Mouse (Mus musculus): Measurements from ENCODE around the gene Tgfbr3. TPM values are rescaled to one million over a fixed set of nuclear protein-coding genes. Genes with fewer than 3 reads are reported as not detected.

The Tgfbr3 gene
- polyA plus RNA-seq, 1 experiment from 2014 or later: 4.3 TPM

DNA sequence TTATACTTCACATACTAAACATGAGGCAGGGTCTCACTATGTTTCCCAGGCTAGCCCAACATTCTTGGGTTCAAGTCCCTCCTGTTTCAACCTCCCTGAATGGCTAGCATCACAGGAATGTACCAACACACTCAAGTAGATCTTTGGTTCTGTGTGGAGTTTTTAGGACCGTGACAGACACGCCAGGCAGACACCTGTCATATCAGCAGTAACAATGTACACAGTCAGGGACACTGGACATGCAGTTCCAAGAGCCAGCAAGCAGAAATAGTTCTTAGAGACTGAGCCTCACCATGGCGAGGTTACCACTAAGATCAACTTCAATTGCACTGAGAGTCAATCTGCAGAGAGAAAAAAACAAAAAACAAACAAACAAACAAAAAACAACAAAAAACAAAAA, 22.9 kb downstream of the Tgfbr3 start:
- Histone ChIP-seq H3K4me1 (ENCODE audit: control insufficient read depth, insufficient read depth, low read length) (0 out of 2 replicates have a peak, but pooled peaks cover 2% of the 10 kb centered on the region), H3K4me3 (ENCODE audit: low read depth, low read length) (no peak overlapping the region), H3K36me3 (ENCODE audit: control insufficient read depth, insufficient read depth, low read length) (no peaks in the 10 kb centered on the region), H3K27ac (ENCODE audit: low read length) (no peak overlapping the region), H3K4me2 (ENCODE audit: low read length) (no peak overlapping the region), H3K9me3 (replicated peaks; ENCODE audit: control insufficient read depth, low read length, poor library complexity, severe bottlenecking) (no peaks in the 10 kb centered on the region), H3K27me3 (ENCODE audit: control insufficient read depth, insufficient read depth, low read depth, low read length) (0 out of 2 replicates have a peak, but pooled peaks cover 2% of the 10 kb centered on the region), H3K9ac (ENCODE audit: low read depth, low read length) (no peak overlapping the region)
- 88% methylated on average over 3 of the region's 3 CpGs for WGBS
- no peak for ATAC-seq

DNA sequence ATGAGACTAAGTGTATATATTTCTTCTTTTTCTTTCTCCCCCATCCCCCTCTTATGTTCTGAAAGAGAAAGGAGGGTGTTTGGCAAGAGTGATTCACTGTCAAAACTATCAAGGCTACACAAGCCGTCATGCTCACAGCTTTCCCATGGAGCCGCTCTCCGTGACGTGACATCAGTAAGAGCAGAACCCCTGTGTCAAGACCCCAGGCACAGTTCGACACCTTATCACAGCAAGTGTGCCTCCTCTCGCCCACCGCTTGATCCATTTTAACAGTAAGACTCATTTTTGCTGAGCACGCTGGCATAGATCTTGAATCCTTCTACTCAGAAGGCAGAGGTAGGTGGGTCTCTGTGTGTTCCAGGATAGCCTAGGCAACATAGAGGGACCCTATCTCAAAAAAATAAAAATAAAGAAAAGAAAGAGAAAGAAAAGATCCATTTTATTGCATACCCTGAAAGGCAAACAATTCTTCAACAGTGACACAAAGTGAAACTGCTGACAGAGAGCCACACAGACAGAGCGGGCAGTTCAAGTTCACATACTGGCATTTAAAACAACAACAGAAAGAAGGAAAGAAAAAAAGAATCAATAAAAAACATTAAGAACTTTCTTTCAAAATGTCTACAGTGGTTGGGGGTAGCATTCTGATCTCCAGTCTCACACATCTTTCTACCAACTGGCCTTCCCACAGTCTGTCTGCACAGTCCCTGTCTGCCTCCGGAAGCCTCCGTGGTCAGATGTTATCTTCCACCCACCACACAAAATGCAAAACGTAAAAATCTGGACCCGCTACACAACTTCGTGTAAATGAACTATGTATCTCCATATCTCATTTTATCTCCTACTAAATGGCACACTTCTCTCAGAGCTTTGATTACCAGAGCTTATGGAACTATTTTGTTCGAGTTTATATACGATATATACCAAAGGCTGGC, 24.7 kb downstream of the Tgfbr3 start:
- Histone ChIP-seq H3K4me2 (ENCODE audit: low read length) (no peak overlapping the region), H3K27me3 (ENCODE audit: control insufficient read depth, insufficient read depth, low read depth, low read length) (0 out of 2 replicates have a peak, but pooled peaks cover 2% of the 10 kb centered on the region), H3K4me1 (ENCODE audit: control insufficient read depth, insufficient read depth, low read length) (0 out of 2 replicates have a peak, but pooled peaks cover 2% of the 10 kb centered on the region), H3K36me3 (ENCODE audit: control insufficient read depth, insufficient read depth, low read length) (no peaks in the 10 kb centered on the region), H3K9ac (ENCODE audit: low read depth, low read length) (no peak overlapping the region), H3K27ac (ENCODE audit: low read length) (no peak overlapping the region), H3K9me3 (replicated peaks; ENCODE audit: control insufficient read depth, low read length, poor library complexity, severe bottlenecking) (no peaks in the 10 kb centered on the region), H3K4me3 (ENCODE audit: low read depth, low read length) (no peak overlapping the region)
- WGBS: 93% methylated on average over 16 of the region's 16 CpGs
- ATAC-seq: no peak

DNA sequence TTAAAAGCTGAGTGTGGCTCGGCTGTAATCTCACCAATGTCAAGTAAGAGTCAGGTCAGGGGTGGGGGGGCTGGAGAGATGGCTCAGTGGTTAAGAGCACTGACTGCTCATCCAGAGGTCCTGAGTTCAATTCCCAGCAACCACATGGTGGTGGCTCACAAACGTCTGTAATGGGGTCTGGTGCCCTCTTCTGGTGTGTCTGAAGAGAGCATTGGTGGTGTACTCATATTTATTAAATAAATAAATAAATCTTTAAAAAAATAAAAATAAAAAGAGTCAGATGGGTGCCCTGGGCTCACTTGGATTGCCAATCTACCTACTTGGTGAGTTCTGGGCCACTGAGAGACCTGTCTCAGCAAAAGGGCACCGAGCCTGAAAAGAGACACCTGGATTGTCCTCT, 25.6 kb downstream of the Tgfbr3 start:
- ATAC-seq: no peak
- Histone ChIP-seq H3K4me1 (ENCODE audit: control insufficient read depth, insufficient read depth, low read length) (0 out of 2 replicates have a peak, but pooled peaks cover 2% of the 10 kb centered on the region), H3K27ac (ENCODE audit: low read length) (no peak overlapping the region), H3K4me3 (ENCODE audit: low read depth, low read length) (no peak overlapping the region), H3K9ac (ENCODE audit: low read depth, low read length) (no peak overlapping the region), H3K4me2 (ENCODE audit: low read length) (no peak overlapping the region), H3K36me3 (ENCODE audit: control insufficient read depth, insufficient read depth, low read length) (no peaks in the 10 kb centered on the region; the same call in 1 of the 2 replicates), H3K27me3 (ENCODE audit: control insufficient read depth, insufficient read depth, low read depth, low read length) (0 out of 2 replicates have a peak, but pooled peaks cover 2% of the 10 kb centered on the region), H3K9me3 (replicated peaks; ENCODE audit: control insufficient read depth, low read length, poor library complexity, severe bottlenecking) (no peaks in the 10 kb centered on the region)
- 92% methylated on average over 3 of the region's 3 CpGs for WGBS

DNA sequence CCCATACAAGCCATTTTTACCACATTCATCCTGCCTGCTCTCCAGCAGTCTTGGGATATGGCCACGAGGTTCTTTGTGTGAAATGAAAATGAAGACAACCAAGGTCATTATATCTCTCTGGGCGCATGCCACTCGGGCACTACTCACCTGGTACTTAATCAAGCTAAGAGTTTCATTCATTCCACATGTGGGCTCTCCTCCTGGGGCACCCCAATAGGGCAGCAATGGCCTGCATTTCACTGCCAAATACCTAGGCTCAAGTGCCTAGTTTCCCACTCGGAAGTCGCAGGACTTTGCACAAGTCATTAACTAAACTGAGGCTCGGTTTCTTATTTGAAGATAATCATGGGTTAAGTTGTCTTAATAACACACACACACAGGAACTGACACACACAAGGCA, 27.5 kb downstream of the Tgfbr3 start:
- H3K9me3 ChIP-seq (replicated peaks; ENCODE audit: control insufficient read depth, low read length, poor library complexity, severe bottlenecking): no peaks in the 10 kb centered on the region
- H3K27me3 ChIP-seq (ENCODE audit: control insufficient read depth, insufficient read depth, low read depth, low read length): 0 out of 2 replicates have a peak, but pooled peaks cover 2% of the 10 kb centered on the region
- H3K9ac ChIP-seq (ENCODE audit: low read depth, low read length): no peak overlapping the region
- no peak overlapping the region for H3K4me3 ChIP-seq (ENCODE audit: low read depth, low read length)
- no peak overlapping the region for H3K27ac ChIP-seq (ENCODE audit: low read length)
- H3K36me3 ChIP-seq (ENCODE audit: control insufficient read depth, insufficient read depth, low read length): no peaks in the 10 kb centered on the region; the same call in 1 of the 2 replicates
- H3K4me1 ChIP-seq (ENCODE audit: control insufficient read depth, insufficient read depth, low read length): no peaks in the 10 kb centered on the region
- no peak for ATAC-seq
- H3K4me2 ChIP-seq (ENCODE audit: low read length): no peak overlapping the region
- 89% methylated on average over 6 of the region's 6 CpGs for WGBS

DNA sequence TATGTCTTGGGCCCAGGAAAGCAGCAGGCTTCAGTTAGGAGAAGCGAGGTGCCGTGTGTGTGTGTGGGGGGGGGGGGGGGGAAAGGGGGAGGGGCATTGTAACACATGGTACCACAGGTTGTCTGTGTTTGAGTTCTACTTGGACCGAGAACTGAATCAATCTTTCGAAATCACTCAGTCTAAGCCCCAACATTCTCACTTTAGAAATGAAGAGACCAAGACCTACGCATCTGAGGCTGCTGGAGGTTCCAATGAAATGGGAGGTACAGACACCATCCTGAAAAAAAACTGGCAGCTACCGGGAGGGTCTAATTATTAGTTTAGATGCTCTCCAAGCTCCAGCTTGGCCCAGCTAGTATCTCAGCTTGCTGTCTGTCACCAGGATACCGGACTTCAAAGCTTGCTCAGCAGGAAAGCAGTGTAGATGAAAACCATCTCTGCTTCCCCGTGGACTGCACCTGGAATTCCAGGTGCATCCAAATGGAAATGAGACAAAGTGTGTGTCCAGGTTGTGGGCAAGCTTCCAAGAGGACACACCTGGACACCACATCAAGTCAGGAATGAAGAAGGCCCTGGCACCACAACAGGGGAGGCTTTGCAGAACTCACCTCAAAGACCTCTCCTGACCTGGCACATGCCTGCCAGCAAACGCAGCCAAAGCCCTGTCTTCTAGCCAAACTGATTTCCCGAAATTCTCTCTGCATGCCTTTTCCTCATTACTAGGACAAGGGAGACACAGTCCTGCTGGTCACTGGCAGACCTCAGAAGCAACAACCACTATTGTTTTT, 28.5 kb downstream of the Tgfbr3 start:
- no peak overlapping the region for H3K4me3 ChIP-seq (ENCODE audit: low read depth, low read length)
- H3K27ac ChIP-seq (ENCODE audit: low read length): no peak overlapping the region
- no peaks in the 10 kb centered on the region for H3K4me1 ChIP-seq (ENCODE audit: control insufficient read depth, insufficient read depth, low read length)
- WGBS: 74% methylated on average over 9 of the region's 10 CpGs
- no peak overlapping the region for H3K9ac ChIP-seq (ENCODE audit: low read depth, low read length)
- H3K36me3 ChIP-seq (ENCODE audit: control insufficient read depth, insufficient read depth, low read length): no peaks in the 10 kb centered on the region; the same call in 1 of the 2 replicates
- no peak for ATAC-seq
- no peaks in the 10 kb centered on the region for H3K9me3 ChIP-seq (replicated peaks; ENCODE audit: control insufficient read depth, low read length, poor library complexity, severe bottlenecking)
- 0 out of 2 replicates have a peak, but pooled peaks cover 2% of the 10 kb centered on the region for H3K27me3 ChIP-seq (ENCODE audit: control insufficient read depth, insufficient read depth, low read depth, low read length)
- no peak overlapping the region for H3K4me2 ChIP-seq (ENCODE audit: low read length)

DNA sequence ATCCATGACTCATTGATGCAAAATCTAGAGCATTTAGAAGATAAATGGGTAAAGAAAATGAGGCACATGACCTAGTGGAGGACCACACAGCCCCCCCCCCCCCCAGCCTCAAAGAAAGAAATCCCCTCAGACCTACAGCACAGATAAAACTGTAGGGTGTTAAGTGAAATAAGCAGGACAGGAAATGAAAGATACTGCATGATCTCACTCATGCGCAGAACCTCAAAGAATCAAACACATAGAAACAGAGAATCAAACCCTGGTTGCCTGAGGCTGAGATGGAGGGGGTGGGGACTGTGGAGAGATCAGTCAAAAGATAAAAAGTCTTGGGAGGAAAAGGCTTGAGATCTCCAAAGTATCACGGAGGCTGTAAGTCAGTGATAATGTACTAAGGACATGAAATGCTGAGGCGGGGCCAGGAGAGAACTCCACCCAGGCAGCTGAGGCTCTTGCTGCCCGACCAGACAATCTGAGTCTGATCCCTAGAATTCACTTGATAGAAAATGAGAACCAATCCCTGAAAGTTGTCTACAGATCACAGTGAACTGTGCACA, 29.9 kb downstream of the Tgfbr3 start:
- Histone ChIP-seq H3K9ac (ENCODE audit: low read depth, low read length) (no peak overlapping the region), H3K27ac (ENCODE audit: low read length) (no peak overlapping the region), H3K27me3 (ENCODE audit: control insufficient read depth, insufficient read depth, low read depth, low read length) (no peaks in the 10 kb centered on the region), H3K4me1 (ENCODE audit: control insufficient read depth, insufficient read depth, low read length) (no peaks in the 10 kb centered on the region), H3K9me3 (replicated peaks; ENCODE audit: control insufficient read depth, low read length, poor library complexity, severe bottlenecking) (no peaks in the 10 kb centered on the region), H3K4me3 (ENCODE audit: low read depth, low read length) (no peak overlapping the region), H3K36me3 (ENCODE audit: control insufficient read depth, insufficient read depth, low read length) (no peaks in the 10 kb centered on the region; the same call in 1 of the 2 replicates), H3K4me2 (ENCODE audit: low read length) (no peak overlapping the region)
- no peak for ATAC-seq
- WGBS: 78% methylated on average over 4 of the region's 4 CpGs

DNA sequence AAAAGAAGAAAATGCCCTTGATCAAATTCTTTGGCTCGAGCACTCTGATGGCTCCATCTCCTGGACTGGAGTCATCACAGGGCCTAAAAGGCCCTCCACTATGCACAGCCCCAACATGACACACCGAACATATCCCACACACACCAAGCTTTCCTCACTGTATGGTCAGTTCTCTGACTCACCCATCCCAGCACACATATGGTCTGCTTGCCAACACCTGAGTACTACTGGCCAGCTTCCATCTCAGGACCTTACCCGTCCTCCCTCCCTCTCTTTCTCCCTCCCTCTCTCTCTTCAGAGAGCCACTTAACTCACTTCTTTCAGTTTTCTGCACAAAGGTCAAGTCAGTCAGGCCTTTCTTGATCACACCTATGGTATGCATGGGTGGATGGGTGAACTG, 36.0 kb downstream of the Tgfbr3 start:
- WGBS: 95% methylated on average over 3 of the region's 3 CpGs
- Histone ChIP-seq H3K4me1 (ENCODE audit: control insufficient read depth, insufficient read depth, low read length) (peaks cover 8% of the 10 kb centered on the region), H3K4me2 (ENCODE audit: low read length) (no peak overlapping the region), H3K9me3 (replicated peaks; ENCODE audit: control insufficient read depth, low read length, poor library complexity, severe bottlenecking) (no peaks in the 10 kb centered on the region; the same call in 1 of the 2 replicates), H3K27me3 (ENCODE audit: control insufficient read depth, insufficient read depth, low read depth, low read length) (peaks cover 8% of the 10 kb centered on the region; the same call in 1 of the 2 replicates), H3K36me3 (ENCODE audit: control insufficient read depth, insufficient read depth, low read length) (no peaks in the 10 kb centered on the region), H3K4me3 (ENCODE audit: low read depth, low read length) (no peak overlapping the region), H3K9ac (ENCODE audit: low read depth, low read length) (no peak overlapping the region), H3K27ac (ENCODE audit: low read length) (no peak overlapping the region)
- no peak for ATAC-seq

DNA sequence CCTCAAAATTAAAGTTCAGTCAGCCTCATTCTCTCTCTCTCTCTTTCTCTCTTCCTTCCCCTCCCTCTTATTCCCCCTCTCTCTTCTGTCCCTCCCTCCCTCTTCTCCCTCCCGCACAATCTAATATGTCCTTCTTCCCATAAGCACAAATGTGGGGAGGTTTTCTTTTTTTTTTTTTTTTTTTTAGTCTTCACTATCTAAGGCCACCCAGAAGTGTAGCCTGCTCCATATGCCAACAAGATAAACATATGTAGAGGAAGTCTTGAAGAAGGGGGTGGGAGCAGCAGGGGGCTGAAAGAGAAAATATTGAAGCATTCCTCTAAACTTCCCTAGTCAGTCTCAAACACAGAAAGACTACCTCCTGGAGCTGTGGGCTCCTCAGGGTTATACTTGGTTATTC, 37.0 kb downstream of the Tgfbr3 start:
- Histone ChIP-seq H3K9ac (ENCODE audit: low read depth, low read length) (no peak overlapping the region), H3K36me3 (ENCODE audit: control insufficient read depth, insufficient read depth, low read length) (no peaks in the 10 kb centered on the region), H3K4me3 (ENCODE audit: low read depth, low read length) (no peak overlapping the region), H3K4me2 (ENCODE audit: low read length) (no peak overlapping the region), H3K9me3 (replicated peaks; ENCODE audit: control insufficient read depth, low read length, poor library complexity, severe bottlenecking) (no peaks in the 10 kb centered on the region; the same call in 1 of the 2 replicates), H3K27me3 (ENCODE audit: control insufficient read depth, insufficient read depth, low read depth, low read length) (peaks cover 8% of the 10 kb centered on the region; the same call in 1 of the 2 replicates), H3K27ac (ENCODE audit: low read length) (no peak overlapping the region), H3K4me1 (ENCODE audit: control insufficient read depth, insufficient read depth, low read length) (peaks cover 8% of the 10 kb centered on the region)
- ATAC-seq: no peak
- WGBS: 53% methylated on average over 1 of the region's 1 CpGs

All from midbrain, embryonic 16.5 days (tissue).